Mouse (Mus musculus) liver, postnatal 0 days (tissue): ENCODE measurements around the gene Clca1. TPM values are rescaled to one million over a fixed set of nuclear protein-coding genes. Genes with fewer than 3 reads are reported as not detected.

Experiments used
- ATAC-seq: fragments of 200-750 bp; cut with Nextera tagmentation; 2 replicates; pipeline ENCODE4 v1.8.0; 2017; ENCODE audit warnings: mild to moderate bottlenecking, moderate library complexity
- DNase-seq: peaks from one replicate; pipeline ENCODE4 v3.0.0-alpha.2; 2016
- H3K27ac ChIP-seq: fragments of 300-500 bp; sonication (generic); 2 replicates; pipeline ENCODE4 v1.5.1; 2014; ENCODE audit warnings: antibody characterized with exemption, moderate library complexity, mild to moderate bottlenecking, low read depth
- H3K27me3 ChIP-seq: fragments of 300-500 bp; sonication (generic); 2 replicates; pipeline ENCODE4 v1.6.1; 2014; ENCODE audit warnings: low read length, control low read depth, mixed read lengths; ENCODE audit not compliant: insufficient read depth
- H3K36me3 ChIP-seq: fragments of 300-500 bp; sonication (generic); replicated peaks from 2 replicates; pipeline ENCODE4 v1.6.1; 2014; ENCODE audit warnings: mild to moderate bottlenecking, control low read depth, low read length, moderate library complexity, mixed read lengths; ENCODE audit not compliant: insufficient read depth
- H3K4me1 ChIP-seq: fragments of 300-500 bp; sonication (generic); 2 replicates; pipeline ENCODE4 v1.6.1; 2014; ENCODE audit warnings: antibody characterized with exemption, mild to moderate bottlenecking, control low read depth; ENCODE audit not compliant: insufficient read depth
- H3K4me2 ChIP-seq: fragments of 300-500 bp; sonication (generic); 2 replicates; pipeline ENCODE4 v1.6.1; 2014; ENCODE audit warnings: low read depth, mild to moderate bottlenecking, low read length, moderate library complexity, mixed read lengths
- H3K4me3 ChIP-seq: fragments of 300-500 bp; sonication (generic); 2 replicates; pipeline ENCODE4 v1.5.1; 2014; ENCODE audit warnings: low read depth, low read length
- H3K9ac ChIP-seq: fragments of 300-500 bp; sonication (generic); replicated peaks from 2 replicates; pipeline ENCODE4 v1.6.1; 2014; ENCODE audit warnings: mild to moderate bottlenecking, moderate library complexity
- H3K9me3 ChIP-seq: fragments of 300-500 bp; sonication (generic); 2 replicates; pipeline ENCODE4 v1.6.1; 2016; ENCODE audit warnings: mild to moderate bottlenecking, control low read depth, low read length, mixed read lengths
- CTCF ChIP-seq: sonication (generic); IDR thresholded peaks from 2 replicates; pipeline ENCODE4 v1.5.1; 2016; ENCODE audit warnings: antibody characterized with exemption, low read depth
- EP300 ChIP-seq: IDR thresholded peaks from 2 replicates; pipeline ENCODE4 v1.6.1; 2016; ENCODE audit warnings: antibody characterized with exemption, low read depth, mild to moderate bottlenecking
- WGBS: fragments of 180-500 bp; shearing (Covaris S2); extraction: QIAGEN DNeasy Blood & Tissue Kit; methylation state at CpG from one replicate; pipeline ENCODE4 v1.1.7; 2014; ENCODE audit not compliant: insufficient replicate concordance; 5-methylcytosine and 5-hydroxymethylcytosine counted together
- polyA plus RNA-seq: library from polyadenylated mRNA; unstranded; fragments of >200 nt; fragmentation: Nextera tagmentation; extraction: Ambion mirVana; gene quantifications from 2 replicates; pipeline ENCODE4 v1.2.1, GENCODE M21; 2015

Clca1 gene
- polyA plus RNA-seq, 1 experiment from 2014 or later = not detected

GRCm38 (mm10) chr3:144969755-144970154 lies 62.8 kb downstream of the Clca1 start:
- DNase-seq (no peak), ATAC-seq (no peak)
- H3K9me3 ChIP-seq = no peaks in the 10 kb centered on the region
- no peak overlapping the region for H3K9ac ChIP-seq
- H3K4me2 ChIP-seq = no peak overlapping the region
- no peak for TF ChIP-seq CTCF
- TF ChIP-seq EP300 = no peak
- no peaks in the 10 kb centered on the region for H3K4me1 ChIP-seq
- H3K4me3 ChIP-seq = no peak overlapping the region
- no peaks in the 10 kb centered on the region for H3K27me3 ChIP-seq
- 82% methylated on average over 1 of the region's 1 CpGs for WGBS
- H3K27ac ChIP-seq = no peak overlapping the region
- H3K36me3 ChIP-seq = no peaks in the 10 kb centered on the region

- 57% methylated on average over 4 of the region's 4 CpGs for WGBS
- ATAC-seq = no peak
- TF ChIP-seq CTCF (no peak), EP300 (no peak)
These were observed 66.5 kb downstream of the Clca1 start for GRCm38 (mm10) chr3:144966074-144966473.

More at GRCm38 (mm10) chr3:144966074-144966473, 66.5 kb downstream of the Clca1 start:
- Histone ChIP-seq H3K4me3 (no peak overlapping the region), H3K27me3 (no peaks in the 10 kb centered on the region), H3K4me2 (no peak overlapping the region), H3K36me3 (no peaks in the 10 kb centered on the region), H3K9ac (no peak overlapping the region), H3K4me1 (no peaks in the 10 kb centered on the region), H3K9me3 (no peaks in the 10 kb centered on the region), H3K27ac (no peak overlapping the region)
- no peak for DNase-seq

Other genes starting within 250 kb of the Clca1 start
- 0.06 TPM in 1 of 2 replicates, not detected in the other for gene Clca3a2, start 213.3 kb downstream of the Clca1 start, polyA plus RNA-seq
- not detected in 2 replicates for gene Clca3b, start 183.4 kb downstream of the Clca1 start, polyA plus RNA-seq
- gene Clca4b, start 100.2 kb downstream of the Clca1 start, polyA plus RNA-seq = not detected in 2 replicates
- gene Clca4a, start 57.7 kb downstream of the Clca1 start, polyA plus RNA-seq = not detected in 2 replicates
- gene Clca2, start 66.7 kb upstream of the Clca1 start, polyA plus RNA-seq = not detected in 2 replicates
- gene Odf2l, start 85.8 kb upstream of the Clca1 start, polyA plus RNA-seq = 5.4 and 5.6 TPM in 2 replicates